Mouse (Mus musculus) brown adipose tissue, adult 24 weeks (tissue): Measurements from ENCODE around the gene Lekr1. TPM values are rescaled to one million over a fixed set of nuclear protein-coding genes. Genes with fewer than 3 reads are reported as not detected.
A peak's percentile ranks its signal among the peaks of the same experiment; 100 is the strongest.
"Not testable (repeated sequence)": the region's sequence is repeated elsewhere in the genome, so short reads cannot be mapped to it uniquely, and the experiment has no call there.

Experiments
- H3K27ac ChIP-seq: fragments of 200-500 bp; replicated peaks from 2 replicates; pipeline ENCODE4 v1.5.1; 2012; ENCODE audit warnings: low read depth, mild to moderate bottlenecking, low read length
- H3K4me1 ChIP-seq: fragments of 200-500 bp; 2 replicates; pipeline ENCODE4 v1.6.1; 2012; ENCODE audit warnings: low read length, mixed read lengths; ENCODE audit not compliant: control insufficient read depth, insufficient read depth, insufficient read length
- H3K4me3 ChIP-seq: fragments of 200-500 bp; 2 replicates; pipeline ENCODE4 v1.5.1; 2012; ENCODE audit warnings: low read depth, mild to moderate bottlenecking, low read length, moderate library complexity; ENCODE audit not compliant: insufficient read depth
- polyA plus RNA-seq: library from polyadenylated mRNA; stranded (reverse); fragments of >200 nt; gene quantifications from 2 replicates; pipeline ENCODE4 v1.2.4, GENCODE M21; 2012; ENCODE audit not compliant: missing spikeins, insufficient read depth, insufficient read length

The Lekr1 gene
- polyA plus RNA-seq, 1 experiment = 7.6 TPM

DNA sequence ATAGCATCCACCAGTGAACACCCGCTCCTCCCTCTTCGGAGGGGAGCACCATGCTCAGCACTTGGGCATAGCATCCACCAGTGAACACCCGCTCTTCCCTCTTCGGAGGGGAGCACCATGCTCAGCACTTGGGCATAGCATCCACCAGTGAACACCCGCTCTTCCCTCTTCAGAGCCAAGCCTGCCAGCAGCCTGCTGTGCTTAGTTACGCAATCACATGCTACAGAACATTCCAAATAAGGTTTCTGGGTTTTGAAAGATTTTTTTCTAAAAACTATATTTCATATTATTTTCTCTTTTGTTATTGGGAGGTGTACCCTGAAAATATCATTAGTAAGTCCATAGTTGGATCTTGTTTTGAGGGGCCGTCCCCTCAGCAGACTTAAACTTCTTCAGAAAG, 103.6 kb downstream of the Lekr1 start:
- H3K4me1 ChIP-seq, H3K4me3 ChIP-seq, H3K27ac ChIP-seq: not testable (repeated sequence)

DNA sequence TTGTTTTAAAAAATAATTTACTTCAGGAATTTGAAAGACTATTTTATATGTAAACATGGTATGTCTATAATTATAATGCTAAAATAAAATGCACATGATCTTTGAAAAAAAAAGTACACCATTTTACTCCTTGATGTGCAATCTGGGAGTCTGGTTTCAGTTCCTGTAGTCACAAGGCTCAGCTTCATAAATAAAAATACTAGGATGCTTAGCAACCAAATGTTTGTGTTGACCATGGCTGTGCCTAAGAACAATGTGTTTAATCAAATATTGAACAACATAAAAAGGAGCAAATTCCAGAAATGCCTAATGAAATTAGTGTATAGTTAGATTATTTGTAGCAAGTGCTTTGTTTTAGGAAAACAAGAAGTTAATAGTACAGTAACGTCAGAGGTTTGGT, 107.9 kb downstream of the Lekr1 start:
- H3K4me1 ChIP-seq = 0 out of 2 replicates have a peak, but pooled peaks cover 2% of the 10 kb centered on the region
- H3K27ac ChIP-seq = no peak overlapping the region
- H3K4me3 ChIP-seq = no peak overlapping the region

DNA sequence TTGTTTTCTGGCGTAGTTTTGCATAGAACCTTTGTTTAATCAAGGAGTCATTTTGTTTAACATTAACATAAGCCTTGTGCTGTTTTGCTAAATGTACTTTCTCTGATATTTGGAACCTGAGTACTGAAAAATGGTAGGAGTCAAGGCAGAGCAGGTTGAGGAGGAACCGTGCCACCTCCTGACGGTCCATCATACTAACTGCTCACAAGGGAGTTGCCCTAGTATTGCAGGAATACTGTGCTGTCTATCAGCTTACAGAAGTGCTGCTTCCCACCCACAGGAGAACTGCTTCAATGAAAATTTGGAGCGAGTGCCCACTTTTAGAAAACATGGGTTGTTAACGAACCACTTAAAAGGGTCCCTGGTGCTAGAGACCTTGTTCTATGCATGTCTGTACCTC, 109.1 kb downstream of the Lekr1 start:
- Histone ChIP-seq H3K4me3 (no peak overlapping the region), H3K27ac (no peak overlapping the region), H3K4me1 (0 out of 2 replicates have a peak, but pooled peaks cover 2% of the 10 kb centered on the region)

DNA sequence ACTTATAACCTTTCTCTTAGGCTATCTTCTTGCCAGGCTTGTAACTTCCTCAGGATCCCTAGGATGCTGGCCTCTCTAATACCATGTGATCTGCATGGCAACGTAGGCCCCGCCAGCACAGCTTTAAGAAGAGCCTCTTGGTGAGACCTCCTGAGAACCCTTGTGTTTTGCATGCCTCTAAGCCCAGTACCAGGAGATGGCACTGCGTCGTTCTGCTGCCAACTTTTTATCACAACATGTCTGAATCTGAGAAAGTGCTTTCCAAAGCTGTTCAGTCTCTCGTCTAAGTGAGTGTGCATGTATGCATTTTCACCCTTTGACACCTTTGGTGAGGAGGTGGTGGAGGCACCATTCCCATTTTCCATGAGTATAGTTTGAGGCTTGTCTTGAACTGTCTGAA, 116.2 kb downstream of the Lekr1 start:
- Histone ChIP-seq H3K27ac (no peak overlapping the region), H3K4me1 (no peaks in the 10 kb centered on the region), H3K4me3 (no peak overlapping the region)

DNA sequence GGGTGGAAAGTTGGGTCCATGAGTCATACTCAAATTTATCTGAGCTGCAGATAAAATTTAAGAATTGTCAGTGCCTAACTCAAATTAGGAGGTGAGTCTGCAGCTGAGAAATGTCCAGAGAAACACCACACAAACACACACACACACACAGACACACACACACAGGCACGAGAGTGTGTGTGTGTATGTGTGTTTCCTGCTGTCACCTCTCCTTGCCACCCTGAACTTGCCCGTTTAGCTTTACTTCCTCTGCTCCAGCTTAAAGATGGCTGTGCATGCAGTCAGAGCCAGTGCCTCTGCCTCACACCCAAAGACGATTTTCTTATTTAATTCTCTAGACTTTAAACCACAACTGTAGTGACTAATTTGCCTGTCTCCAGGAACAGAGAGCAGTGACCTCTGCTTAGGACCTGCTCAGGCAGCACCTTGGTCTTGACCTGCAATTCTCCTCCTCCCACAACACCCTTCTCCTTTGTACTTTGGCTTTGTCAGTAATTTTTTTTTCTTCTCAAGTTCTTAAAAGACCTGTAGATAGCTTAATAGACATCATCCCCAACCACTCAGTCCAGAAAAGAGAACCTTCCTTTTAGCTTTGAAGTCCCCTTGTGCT, 124.2 kb downstream of the Lekr1 start:
- Histone ChIP-seq H3K4me1 (no peaks in the 10 kb centered on the region), H3K27ac (no peak overlapping the region), H3K4me3 (no peak overlapping the region)

DNA sequence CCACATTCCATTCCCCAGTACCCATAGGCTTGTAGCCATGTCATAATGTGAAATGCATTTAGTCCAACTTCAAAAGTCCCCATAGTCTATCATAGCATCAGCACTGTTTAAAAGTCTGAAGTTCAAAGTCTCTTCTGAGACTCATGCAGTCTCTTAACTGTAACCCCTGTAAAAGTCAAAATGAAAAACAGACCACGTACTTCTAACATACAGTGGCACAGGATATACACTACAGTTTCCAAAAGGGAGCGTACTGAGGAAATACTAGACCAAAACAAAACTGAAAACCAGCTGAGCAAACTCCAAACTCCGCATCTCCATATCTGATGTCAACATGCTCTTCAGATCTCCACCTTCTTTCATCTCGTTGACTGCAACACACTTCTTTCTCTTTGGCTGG, 127.5 kb downstream of the Lekr1 start:
- H3K27ac ChIP-seq = no peak overlapping the region
- H3K4me1 ChIP-seq = no peaks in the 10 kb centered on the region
- no peak overlapping the region for H3K4me3 ChIP-seq

DNA sequence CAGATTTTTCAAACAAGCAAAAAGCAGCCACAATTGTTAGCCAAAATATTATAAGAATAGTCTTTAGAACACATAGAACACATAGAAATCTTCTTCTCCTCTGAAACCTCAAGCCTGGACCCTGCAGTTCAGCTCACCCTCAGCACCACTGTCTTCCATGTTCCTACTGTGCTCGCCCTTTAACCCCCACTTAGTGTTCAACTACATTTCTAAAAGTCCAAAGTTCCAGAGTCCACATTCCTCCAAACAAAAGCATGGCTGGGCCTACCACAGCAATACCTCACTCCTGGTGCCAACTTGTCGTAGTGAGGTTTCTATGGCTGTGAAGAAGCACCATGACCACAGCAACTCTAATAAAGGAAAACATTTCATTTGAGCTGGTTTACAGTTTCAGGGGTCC, 128.7 kb downstream of the Lekr1 start:
- H3K4me3 ChIP-seq = no peak overlapping the region
- H3K4me1 ChIP-seq = no peaks in the 10 kb centered on the region
- no peak overlapping the region for H3K27ac ChIP-seq

DNA sequence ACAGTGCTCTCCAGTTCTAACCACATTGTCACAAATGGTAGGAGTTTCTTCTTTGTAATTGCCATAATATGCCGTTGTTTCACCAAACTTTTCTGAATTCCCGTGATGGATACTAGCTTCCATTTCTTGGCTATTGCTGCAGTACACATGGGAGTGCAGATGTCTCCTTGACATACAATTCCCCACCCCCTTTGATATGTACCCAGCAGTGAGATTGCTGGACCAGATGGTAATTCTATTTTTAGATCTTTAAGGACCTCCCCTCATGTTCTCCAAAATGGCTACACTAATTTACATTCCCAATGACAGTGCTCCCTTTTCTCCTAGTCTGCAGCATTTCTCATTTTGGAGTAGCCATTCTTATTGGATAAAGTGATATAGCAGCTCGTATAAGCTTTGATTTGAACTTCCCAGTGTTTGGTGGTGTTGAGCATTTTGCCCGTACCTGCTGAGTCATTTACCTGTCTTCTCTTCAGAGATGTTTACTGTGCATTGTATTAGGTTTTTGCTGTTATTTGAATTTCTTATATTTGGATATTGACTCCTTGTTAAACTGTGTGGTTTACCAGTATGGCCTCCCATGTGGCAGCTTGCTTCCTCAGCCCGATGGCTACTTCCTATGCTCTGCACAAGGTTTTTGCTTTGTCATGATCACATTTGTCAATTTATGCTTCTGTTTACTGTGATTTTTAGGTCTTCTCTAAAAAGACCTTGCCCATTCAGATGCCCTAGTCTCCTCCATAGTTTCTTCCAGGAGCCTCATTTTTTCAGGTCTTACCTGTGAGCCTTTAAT, 131.5 kb downstream of the Lekr1 start:
- H3K4me3 ChIP-seq = no peak overlapping the region
- H3K4me1 ChIP-seq = no peaks in the 10 kb centered on the region
- no peak overlapping the region for H3K27ac ChIP-seq

DNA sequence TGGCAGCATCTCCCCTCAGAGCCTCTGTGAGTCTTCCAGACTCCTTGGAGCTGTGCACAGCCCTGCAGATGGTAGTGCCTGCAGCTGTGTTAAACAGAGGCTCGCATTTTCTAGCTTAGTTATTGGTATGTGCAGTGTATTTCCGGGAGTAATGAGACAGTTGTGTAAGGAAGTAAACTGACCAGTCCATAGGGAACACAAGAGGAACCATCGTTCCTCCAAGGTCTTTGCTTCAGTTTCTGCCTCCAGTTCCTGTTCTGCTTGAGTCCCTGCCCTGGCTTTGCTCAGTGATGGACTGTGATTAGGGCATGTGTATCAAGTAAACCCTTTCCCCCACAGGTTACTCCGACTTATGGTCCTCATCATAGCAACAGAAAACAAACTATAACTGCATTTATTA, 134.9 kb downstream of the Lekr1 start:
- H3K4me3 ChIP-seq = no peak overlapping the region
- H3K4me1 ChIP-seq = no peaks in the 10 kb centered on the region
- no peak overlapping the region for H3K27ac ChIP-seq

DNA sequence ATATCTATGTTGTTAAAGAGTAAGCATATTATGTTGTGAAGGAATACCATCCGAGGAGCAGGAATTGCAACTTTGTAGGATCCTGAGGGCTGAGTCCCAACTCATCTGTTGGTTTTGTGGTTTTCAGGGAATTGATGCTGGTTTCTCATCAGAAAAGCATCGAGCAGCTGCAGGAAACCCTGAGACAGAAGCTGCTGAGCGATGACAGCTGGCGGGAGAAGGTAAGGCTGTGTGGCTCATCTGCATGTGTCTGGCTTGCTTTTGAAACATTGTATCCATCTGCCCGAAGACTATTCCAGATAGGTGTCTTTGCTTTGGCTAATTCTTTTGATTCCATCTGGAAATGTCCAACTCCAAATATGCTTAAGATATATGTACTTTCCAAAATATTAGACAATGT, 136.2 kb downstream of the Lekr1 start:
- no peaks in the 10 kb centered on the region for H3K4me1 ChIP-seq
- H3K4me3 ChIP-seq = no peak overlapping the region

DNA sequence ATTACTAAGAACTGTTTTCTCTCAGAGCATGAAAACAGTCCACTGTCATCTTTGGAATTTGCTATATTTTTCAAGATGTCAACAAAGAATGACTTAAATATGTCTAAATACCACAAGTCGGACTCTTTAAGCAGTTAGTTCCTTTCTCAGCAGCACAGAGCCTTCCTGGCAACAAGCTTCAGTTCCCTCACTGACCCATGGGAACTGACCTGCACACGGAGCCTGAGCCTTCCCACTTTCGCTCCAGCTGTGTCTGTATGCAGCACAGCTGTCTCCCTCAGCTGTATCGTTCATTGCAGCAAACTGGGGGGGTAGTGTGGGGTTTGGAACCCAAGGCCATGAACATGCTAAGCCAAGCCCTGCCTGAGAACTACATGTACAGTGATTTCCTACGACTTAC, 136.8 kb downstream of the Lekr1 start:
- H3K4me3 ChIP-seq = no peak overlapping the region
- H3K4me1 ChIP-seq = no peaks in the 10 kb centered on the region
- no peak overlapping the region for H3K27ac ChIP-seq

More for the DNA sequence above, 136.2 kb downstream of the Lekr1 start:
- no peak overlapping the region for H3K27ac ChIP-seq

DNA sequence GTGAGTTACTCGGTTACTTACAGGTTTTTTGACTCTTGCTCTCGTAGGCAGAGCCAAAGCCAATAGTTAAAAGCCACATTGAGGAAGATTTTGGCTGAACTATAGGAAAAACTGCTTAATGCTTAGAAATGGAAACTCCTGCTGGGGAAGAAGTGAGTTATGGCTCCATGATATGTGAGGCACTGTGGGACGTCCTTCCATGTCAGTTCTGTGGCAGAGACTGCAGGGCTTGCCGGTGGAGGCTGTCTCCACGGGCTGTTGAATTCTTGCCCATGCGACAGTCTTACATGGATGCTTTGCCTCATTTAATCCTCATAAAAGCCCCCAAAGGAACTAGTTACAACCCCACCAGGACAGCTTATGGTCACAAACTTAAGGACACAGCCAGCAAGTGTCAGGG, 148.9 kb downstream of the Lekr1 start:
- Histone ChIP-seq H3K27ac (no peak overlapping the region), H3K4me1 (no peaks in the 10 kb centered on the region; the same call in 1 of the 2 replicates), H3K4me3 (no peak overlapping the region)

DNA sequence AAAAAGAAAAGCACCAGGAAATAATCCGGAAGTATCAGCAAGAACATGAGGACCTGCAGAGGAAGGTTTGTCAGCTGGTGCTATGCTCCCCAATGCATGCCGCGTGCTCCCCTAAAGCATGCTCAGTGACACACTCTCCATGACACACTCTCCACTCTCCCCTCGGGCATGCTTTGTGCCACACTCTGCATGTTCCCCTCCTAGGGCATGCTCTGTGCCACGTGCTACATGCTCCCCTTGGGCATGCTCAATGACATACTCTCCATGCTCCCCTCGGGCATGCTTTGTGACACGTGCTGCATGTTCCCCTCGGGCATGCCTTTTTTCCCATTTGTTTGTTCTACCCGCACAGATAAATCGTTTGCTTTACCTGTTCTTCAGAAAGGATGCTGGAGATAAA, 150.0 kb downstream of the Lekr1 start:
- Histone ChIP-seq H3K27ac (no peak overlapping the region), H3K4me1 (no peaks in the 10 kb centered on the region; the same call in 1 of the 2 replicates), H3K4me3 (no peak overlapping the region)

DNA sequence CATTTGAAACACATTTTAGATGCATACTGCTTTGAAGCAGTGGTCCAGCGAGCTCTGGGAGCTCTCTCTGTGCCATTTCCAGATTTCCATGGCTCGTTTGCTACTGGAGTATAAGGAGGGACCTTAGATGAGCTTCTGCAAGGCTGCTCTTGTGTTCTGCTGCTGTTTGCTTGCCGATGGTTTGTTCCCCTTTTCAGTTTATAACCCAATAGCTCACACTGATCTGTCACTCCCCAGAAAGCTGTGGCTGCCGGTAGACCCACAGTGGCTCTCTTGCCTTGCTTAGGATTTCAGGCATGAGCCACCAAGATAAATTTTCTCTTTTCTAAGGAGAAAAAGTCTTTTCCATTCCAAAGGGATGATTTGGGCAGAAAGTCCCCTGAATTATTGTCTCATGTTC, 152.6 kb downstream of the Lekr1 start:
- no peak overlapping the region for H3K4me3 ChIP-seq
- H3K4me1 ChIP-seq = no peaks in the 10 kb centered on the region; the same call in 1 of the 2 replicates
- H3K27ac ChIP-seq = no peak overlapping the region

DNA sequence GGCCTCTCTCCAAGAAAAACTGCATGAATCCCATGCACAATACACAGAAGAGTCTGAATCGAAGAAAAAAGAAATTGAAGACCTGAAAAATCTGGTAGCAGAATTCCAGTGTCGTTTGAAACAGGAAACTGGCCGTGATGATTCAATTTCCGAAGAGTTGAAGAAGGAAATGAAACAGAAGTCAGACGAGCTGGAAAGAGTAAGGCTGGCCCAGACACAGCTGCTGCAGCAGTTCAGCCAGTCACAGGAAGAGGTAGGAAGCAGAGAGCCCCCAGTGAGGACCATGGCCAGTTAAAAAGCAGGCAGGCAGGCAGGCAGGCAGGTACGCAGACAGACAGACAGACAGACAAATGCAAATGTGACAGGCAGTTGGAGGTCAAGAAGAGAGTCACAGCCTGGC, 153.8 kb downstream of the Lekr1 start:
- Histone ChIP-seq H3K27ac (peak overlapping the region; percentile 36; the same call in 1 of the 2 replicates), H3K4me3 (no peak overlapping the region)

DNA sequence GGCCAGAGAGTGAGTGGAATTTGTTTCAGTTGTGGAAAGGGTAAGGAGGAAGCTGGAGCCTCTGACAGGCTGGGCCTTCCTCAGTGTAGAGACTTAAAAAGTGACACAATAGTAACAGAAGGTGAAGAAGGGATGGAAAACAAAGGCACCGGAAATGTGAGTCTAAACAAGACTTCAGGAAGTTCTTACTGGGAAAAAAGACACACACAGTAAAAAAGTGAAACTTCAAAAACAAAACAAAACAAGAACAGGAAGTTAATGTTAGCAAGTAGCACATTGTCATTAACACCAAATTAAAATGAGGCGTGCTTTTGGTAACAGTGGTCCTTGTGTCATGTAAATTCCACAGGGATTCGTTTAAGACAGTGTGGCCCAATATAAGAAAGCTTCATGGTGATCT, 158.9 kb downstream of the Lekr1 start:
- Histone ChIP-seq H3K4me3 (no peak overlapping the region), H3K4me1 (0 out of 2 replicates have a peak, but pooled peaks cover 3% of the 10 kb centered on the region), H3K27ac (peak overlapping the region; percentile 46; the same call in 1 of the 2 replicates)

More for the DNA sequence above, 153.8 kb downstream of the Lekr1 start:
- no peaks in the 10 kb centered on the region; the same call in 1 of the 2 replicates for H3K4me1 ChIP-seq
